Mouse (Mus musculus): ENCODE results near the gene Fam222a.

The Fam222a gene

DNA sequence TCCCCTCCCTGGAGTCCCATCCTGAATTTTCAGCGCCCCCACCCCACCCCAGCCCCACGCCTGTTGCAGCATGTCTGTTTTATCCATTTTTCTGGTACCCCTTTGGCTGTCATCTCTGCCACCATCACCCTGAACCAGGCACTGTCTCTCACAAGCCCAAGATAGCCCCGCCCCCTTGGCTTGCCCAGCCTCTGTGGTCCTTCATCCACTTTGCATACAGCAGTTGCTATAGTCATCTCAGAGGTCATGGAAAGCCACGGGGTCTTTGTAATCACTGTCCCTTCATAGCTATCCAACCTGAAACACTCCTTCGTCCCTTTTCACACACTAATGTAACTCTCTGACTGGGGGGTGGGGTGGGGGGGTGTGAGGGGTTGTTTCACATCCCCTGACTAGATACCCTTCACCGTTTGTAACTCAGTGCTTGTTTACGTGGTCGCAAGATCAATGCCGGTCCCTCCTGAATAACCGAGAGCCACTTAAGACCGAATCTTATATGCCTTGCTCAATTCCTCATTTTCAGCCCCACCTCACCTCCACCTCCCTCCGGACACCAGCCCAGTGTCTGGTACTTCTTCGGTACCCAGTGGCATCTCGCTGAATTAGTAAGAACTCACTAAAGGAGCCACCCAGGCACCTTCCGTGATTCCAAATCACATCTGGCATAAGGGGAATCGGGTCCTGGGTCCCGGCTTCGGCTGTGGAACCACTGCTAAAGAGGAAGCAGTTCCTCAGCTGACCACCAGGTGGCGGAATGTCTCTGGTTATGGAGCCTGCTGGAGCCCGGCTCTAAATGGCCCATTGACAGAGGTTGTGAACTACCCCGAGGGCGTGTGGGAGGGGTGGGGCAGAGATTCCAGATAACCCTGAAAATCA is 71.2 kb downstream of the Fam222a start:
- peaks cover 37% of the 10 kb centered on the region for H3K4me1 ChIP-seq (replicated peaks; ENCODE audit: low read depth, low read length)
- H3K9me3 ChIP-seq (ENCODE audit: low read length) = no peaks in the 10 kb centered on the region
- TF ChIP-seq NANOG (IDR thresholded peaks at IDR 0.05; ENCODE audit: borderline replicate concordance, low read length) (no peak), POU5F1 (IDR thresholded peaks at IDR 0.05; ENCODE audit: borderline replicate concordance, low read length) (no peak), CTCF (conservative IDR thresholded peaks at IDR 0.05; ENCODE audit: low read length) (peak; percentile 98)
- H3K27me3 ChIP-seq (ENCODE audit: insufficient read depth, low read length) = peaks cover 60% of the 10 kb centered on the region
- H3K4me3 ChIP-seq (replicated peaks; ENCODE audit: low read length) = 0 out of 2 replicates have a peak overlapping the region, but pooled peaks have one; percentile 35
- no peaks in the 10 kb centered on the region for H3K36me3 ChIP-seq (ENCODE audit: insufficient read depth, low read length)

DNA sequence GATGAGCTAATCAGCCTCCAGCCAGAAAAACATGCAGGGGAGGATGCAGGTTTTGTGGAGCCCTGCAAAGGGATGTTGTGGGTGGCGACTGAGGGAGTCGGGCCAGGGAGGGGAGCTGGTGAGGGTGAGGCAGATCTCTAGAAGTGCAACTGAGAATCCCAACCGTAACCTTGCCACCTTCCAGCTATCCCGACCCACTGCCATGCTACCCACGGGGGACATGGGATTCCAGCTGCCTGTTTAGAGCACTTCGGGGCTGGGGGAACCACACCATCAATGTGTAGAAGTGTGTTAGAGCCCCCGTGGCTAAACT is 71.8 kb downstream of the Fam222a start:
- TF ChIP-seq NANOG (IDR thresholded peaks at IDR 0.05; ENCODE audit: borderline replicate concordance, low read length) (no peak), CTCF (conservative IDR thresholded peaks at IDR 0.05; ENCODE audit: low read length) (no peak), POU5F1 (IDR thresholded peaks at IDR 0.05; ENCODE audit: borderline replicate concordance, low read length) (no peak)
- peaks cover 60% of the 10 kb centered on the region for H3K27me3 ChIP-seq (ENCODE audit: insufficient read depth, low read length)
- H3K36me3 ChIP-seq (ENCODE audit: insufficient read depth, low read length) = no peaks in the 10 kb centered on the region
- peaks cover 35% of the 10 kb centered on the region for H3K4me1 ChIP-seq (replicated peaks; ENCODE audit: low read depth, low read length)
- no peaks in the 10 kb centered on the region for H3K9me3 ChIP-seq (ENCODE audit: low read length)
- H3K4me3 ChIP-seq (replicated peaks; ENCODE audit: low read length) = 0 out of 2 replicates have a peak overlapping the region, but pooled peaks have one; percentile 35

DNA sequence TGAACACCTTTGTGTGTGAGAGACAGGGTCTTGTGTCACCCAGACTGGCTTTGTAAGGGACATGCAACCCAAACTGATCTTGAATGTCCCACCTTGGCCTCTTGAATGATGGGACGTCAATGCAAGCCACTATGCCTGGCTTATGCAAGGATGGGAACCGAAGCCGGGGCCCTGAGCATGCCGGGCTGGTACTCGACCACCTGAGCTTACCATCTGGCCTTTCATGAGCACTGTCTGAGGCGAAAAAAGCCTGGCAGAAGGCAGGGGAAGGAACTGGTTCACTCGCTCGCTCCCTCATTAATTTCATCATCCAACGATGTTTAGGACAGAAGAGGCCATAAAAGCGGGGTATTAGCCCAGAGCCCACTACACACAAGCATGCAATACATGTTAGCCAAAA is 73.0 kb downstream of the Fam222a start:
- H3K27me3 ChIP-seq (ENCODE audit: insufficient read depth, low read length) = peaks cover 50% of the 10 kb centered on the region
- TF ChIP-seq POU5F1 (IDR thresholded peaks at IDR 0.05; ENCODE audit: borderline replicate concordance, low read length) = no peak
- no peak for TF ChIP-seq NANOG (IDR thresholded peaks at IDR 0.05; ENCODE audit: borderline replicate concordance, low read length)
- no peak for TF ChIP-seq CTCF (conservative IDR thresholded peaks at IDR 0.05; ENCODE audit: low read length)
- no peaks in the 10 kb centered on the region for H3K36me3 ChIP-seq (ENCODE audit: insufficient read depth, low read length)
- H3K9me3 ChIP-seq (ENCODE audit: low read length) = no peaks in the 10 kb centered on the region
- no peak overlapping the region for H3K4me3 ChIP-seq (replicated peaks; ENCODE audit: low read length)
- peaks cover 30% of the 10 kb centered on the region for H3K4me1 ChIP-seq (replicated peaks; ENCODE audit: low read depth, low read length)

DNA sequence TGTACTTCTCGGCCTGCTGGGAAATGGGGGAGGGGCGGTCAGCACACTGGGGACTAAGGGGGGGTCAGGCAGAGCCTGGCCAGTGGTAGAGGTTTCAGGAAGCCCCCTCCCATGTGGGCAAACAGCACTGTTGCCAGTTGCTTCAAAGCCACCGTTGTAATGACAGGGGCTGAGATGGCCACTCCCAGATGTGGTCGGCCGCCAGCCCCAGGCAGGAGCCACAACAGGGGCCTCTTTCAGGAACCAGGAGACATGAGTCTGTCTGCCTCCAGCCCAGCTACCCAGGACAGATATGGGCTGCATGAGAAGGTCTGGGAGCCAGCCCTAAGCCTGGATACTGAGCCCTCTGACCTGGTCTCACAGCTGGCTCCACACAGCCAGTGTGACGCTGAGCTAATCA is 77.1 kb downstream of the Fam222a start:
- Histone ChIP-seq H3K4me1 (replicated peaks; ENCODE audit: low read depth, low read length) (peaks cover 47% of the 10 kb centered on the region), H3K36me3 (ENCODE audit: insufficient read depth, low read length) (no peaks in the 10 kb centered on the region), H3K4me3 (replicated peaks; ENCODE audit: low read length) (no peak overlapping the region), H3K9me3 (ENCODE audit: low read length) (no peaks in the 10 kb centered on the region), H3K27me3 (ENCODE audit: insufficient read depth, low read length) (peaks cover 25% of the 10 kb centered on the region)
- TF ChIP-seq POU5F1 (IDR thresholded peaks at IDR 0.05; ENCODE audit: borderline replicate concordance, low read length) (no peak), NANOG (IDR thresholded peaks at IDR 0.05; ENCODE audit: borderline replicate concordance, low read length) (no peak), CTCF (conservative IDR thresholded peaks at IDR 0.05; ENCODE audit: low read length) (no peak)

DNA sequence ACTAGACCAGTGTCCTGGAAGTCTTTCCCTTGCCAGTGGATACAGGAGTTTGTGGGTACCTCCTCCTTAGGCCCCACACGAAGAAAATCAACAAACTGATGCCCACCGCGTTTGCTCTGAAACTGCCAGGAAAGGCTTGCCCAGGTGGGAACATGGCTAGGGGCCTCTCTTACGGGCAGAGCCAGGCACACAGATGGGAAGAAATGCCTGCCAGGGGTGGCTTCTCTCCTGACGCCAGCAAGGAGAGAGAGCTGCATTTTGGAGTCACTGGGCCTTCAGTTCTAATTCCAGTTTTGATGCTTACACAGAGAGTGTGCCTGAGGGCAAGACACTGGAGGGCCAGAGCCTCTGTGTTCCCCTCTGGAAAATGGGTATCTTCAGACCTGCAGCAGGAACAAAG is 78.1 kb downstream of the Fam222a start:
- H3K36me3 ChIP-seq (ENCODE audit: insufficient read depth, low read length) = no peaks in the 10 kb centered on the region
- no peak for TF ChIP-seq CTCF (conservative IDR thresholded peaks at IDR 0.05; ENCODE audit: low read length)
- no peak for TF ChIP-seq POU5F1 (IDR thresholded peaks at IDR 0.05; ENCODE audit: borderline replicate concordance, low read length)
- TF ChIP-seq NANOG (IDR thresholded peaks at IDR 0.05; ENCODE audit: borderline replicate concordance, low read length) = no peak
- H3K9me3 ChIP-seq (ENCODE audit: low read length) = no peaks in the 10 kb centered on the region
- peaks cover 24% of the 10 kb centered on the region for H3K27me3 ChIP-seq (ENCODE audit: insufficient read depth, low read length)
- peaks cover 45% of the 10 kb centered on the region for H3K4me1 ChIP-seq (replicated peaks; ENCODE audit: low read depth, low read length)
- H3K4me3 ChIP-seq (replicated peaks; ENCODE audit: low read length) = no peak overlapping the region

DNA sequence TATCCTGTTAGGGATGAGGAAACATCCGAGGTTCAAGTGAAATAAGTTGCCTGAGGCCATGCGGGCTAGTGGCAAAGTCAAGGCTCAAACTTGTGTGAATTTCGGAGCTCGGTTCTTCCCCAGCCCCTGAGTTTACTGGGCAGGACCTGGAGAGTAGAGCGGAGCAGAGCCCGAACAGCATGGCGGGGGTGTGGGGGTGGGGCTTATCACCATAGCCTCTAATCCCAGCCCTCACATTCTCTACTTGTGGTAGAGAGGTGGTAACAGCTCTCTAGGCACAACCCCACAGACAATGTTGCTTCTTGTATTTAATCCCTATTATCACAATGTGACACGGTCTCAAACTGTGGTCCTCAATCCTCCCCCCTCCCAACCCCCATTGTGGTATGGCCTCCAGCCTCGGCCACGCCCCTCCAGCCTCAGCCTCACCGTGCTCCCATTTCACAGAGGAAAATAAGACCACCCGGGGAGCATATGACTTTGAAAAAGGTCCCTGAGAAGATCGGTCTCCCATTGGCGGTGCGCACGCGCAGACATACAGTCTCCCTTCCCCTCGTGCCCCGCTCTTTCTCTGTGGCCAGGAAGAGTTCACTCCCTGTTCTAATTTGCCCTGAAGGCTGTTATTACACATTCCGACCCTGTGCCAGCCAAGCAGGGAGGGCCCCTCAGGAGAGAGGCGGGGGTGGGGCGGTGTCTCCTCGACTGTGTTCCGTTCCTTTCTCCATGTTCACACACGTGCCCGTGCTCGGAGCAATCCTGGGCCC is 79.6 kb downstream of the Fam222a start:
- peaks cover 50% of the 10 kb centered on the region for H3K4me1 ChIP-seq (replicated peaks; ENCODE audit: low read depth, low read length)
- H3K4me3 ChIP-seq (replicated peaks; ENCODE audit: low read length) = peak overlapping the region; percentile 76
- H3K36me3 ChIP-seq (ENCODE audit: insufficient read depth, low read length) = no peaks in the 10 kb centered on the region
- TF ChIP-seq NANOG (IDR thresholded peaks at IDR 0.05; ENCODE audit: borderline replicate concordance, low read length) = no peak
- peaks cover 19% of the 10 kb centered on the region for H3K27me3 ChIP-seq (ENCODE audit: insufficient read depth, low read length)
- H3K9me3 ChIP-seq (ENCODE audit: low read length) = no peaks in the 10 kb centered on the region

DNA sequence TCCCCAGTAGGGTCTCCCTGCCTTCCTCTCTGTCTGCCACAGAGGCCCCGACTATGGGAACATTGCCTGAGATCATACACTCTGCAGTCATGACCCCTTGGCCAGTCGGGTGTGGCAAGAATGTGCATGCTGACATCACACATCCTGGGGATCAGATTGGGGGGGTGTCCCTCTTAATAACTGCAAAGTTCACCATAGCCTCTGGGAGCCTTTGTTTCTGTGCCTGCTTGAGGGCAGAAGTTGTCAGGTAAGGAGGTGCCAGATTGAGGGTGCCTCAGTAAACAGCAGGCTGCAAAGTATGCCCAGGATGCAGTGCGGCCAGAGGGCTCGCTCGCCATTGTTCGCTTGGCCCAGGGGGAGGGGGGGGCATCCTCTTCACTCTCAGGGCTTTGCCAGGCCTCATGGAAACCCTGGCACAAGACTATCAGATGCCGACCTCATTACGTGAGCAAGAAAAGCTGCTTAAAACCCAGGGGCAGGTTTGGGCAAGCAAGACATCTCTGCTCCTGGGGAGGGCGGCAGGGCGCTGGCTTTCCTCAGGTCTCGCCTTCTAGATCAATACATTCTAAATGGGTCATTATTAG is 81.0 kb downstream of the Fam222a start:
- Histone ChIP-seq H3K4me3 (replicated peaks; ENCODE audit: low read length) (no peak overlapping the region), H3K4me1 (replicated peaks; ENCODE audit: low read depth, low read length) (peaks cover 50% of the 10 kb centered on the region), H3K27me3 (ENCODE audit: insufficient read depth, low read length) (peaks cover 30% of the 10 kb centered on the region), H3K36me3 (ENCODE audit: insufficient read depth, low read length) (no peaks in the 10 kb centered on the region), H3K9me3 (ENCODE audit: low read length) (no peaks in the 10 kb centered on the region)
- no peak for TF ChIP-seq POU5F1 (IDR thresholded peaks at IDR 0.05; ENCODE audit: borderline replicate concordance, low read length)
- no peak for TF ChIP-seq CTCF (conservative IDR thresholded peaks at IDR 0.05; ENCODE audit: low read length)
- no peak for TF ChIP-seq NANOG (IDR thresholded peaks at IDR 0.05; ENCODE audit: borderline replicate concordance, low read length)

DNA sequence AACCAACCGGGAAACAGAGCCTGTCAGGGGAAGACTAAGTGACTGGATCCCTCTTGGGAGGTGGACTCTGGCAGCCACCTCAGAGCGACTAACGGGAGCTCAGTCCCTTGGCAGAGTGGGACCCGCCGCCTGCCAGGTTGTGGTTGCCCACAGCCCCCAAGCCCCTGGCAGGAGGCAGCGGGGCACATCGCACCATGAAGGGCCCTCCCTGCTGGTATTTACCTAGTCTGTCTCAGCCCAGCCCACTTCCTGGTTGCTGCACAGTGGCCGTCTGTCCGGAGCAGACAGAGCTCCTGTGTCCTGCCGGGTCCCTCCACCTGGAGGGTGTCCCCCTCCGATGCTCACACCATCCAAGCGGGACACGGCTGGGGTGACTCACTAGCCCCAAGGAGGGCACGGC is 83.2 kb downstream of the Fam222a start:
- H3K9me3 ChIP-seq (ENCODE audit: low read length) = no peaks in the 10 kb centered on the region
- H3K36me3 ChIP-seq (ENCODE audit: insufficient read depth, low read length) = no peaks in the 10 kb centered on the region
- peaks cover 47% of the 10 kb centered on the region for H3K27me3 ChIP-seq (ENCODE audit: insufficient read depth, low read length)
- H3K4me1 ChIP-seq (replicated peaks; ENCODE audit: low read depth, low read length) = peaks cover 39% of the 10 kb centered on the region
- no peak for TF ChIP-seq POU5F1 (IDR thresholded peaks at IDR 0.05; ENCODE audit: borderline replicate concordance, low read length)
- TF ChIP-seq NANOG (IDR thresholded peaks at IDR 0.05; ENCODE audit: borderline replicate concordance, low read length) = no peak
- TF ChIP-seq CTCF (conservative IDR thresholded peaks at IDR 0.05; ENCODE audit: low read length) = no peak
- H3K4me3 ChIP-seq (replicated peaks; ENCODE audit: low read length) = 0 out of 2 replicates have a peak overlapping the region, but pooled peaks have one; percentile 10
